Mouse (Mus musculus) kidney, embryonic 16.5 days (tissue): ENCODE results near the gene Gm49711. TPM values are rescaled to one million over a fixed set of nuclear protein-coding genes. Genes with fewer than 3 reads are reported as not detected.
A peak's percentile ranks its signal among the peaks of the same experiment; 100 is the strongest.

Experiments
- ATAC-seq: fragments of 200-750 bp; cut with Nextera tagmentation; 2 replicates; pipeline ENCODE4 v1.8.0; 2017; ENCODE audit warnings: moderate TSS enrichment; ENCODE audit not compliant: low FRiP score, low TSS enrichment
- H3K27ac ChIP-seq: fragments of 300-500 bp; sonication (generic); 2 replicates; pipeline ENCODE4 v1.5.1; 2014; ENCODE audit warnings: low read length
- H3K27me3 ChIP-seq: fragments of 300-500 bp; sonication (generic); 2 replicates; pipeline ENCODE4 v1.6.1; 2014; ENCODE audit warnings: low read length, control low read depth, mixed read lengths; ENCODE audit not compliant: insufficient read depth
- H3K36me3 ChIP-seq: fragments of 300-500 bp; sonication (generic); 2 replicates; pipeline ENCODE4 v1.6.1; 2014; ENCODE audit warnings: low read length, control low read depth, mixed read lengths; ENCODE audit not compliant: insufficient read depth
- H3K4me1 ChIP-seq: fragments of 300-500 bp; sonication (generic); 2 replicates; pipeline ENCODE4 v1.6.1; 2014; ENCODE audit warnings: low read length, control low read depth, mixed read lengths; ENCODE audit not compliant: insufficient read depth
- H3K4me2 ChIP-seq: fragments of 300-500 bp; sonication (generic); replicated peaks from 2 replicates; pipeline ENCODE4 v1.6.1; 2014; ENCODE audit warnings: low read depth, low read length
- H3K4me3 ChIP-seq: fragments of 300-500 bp; sonication (generic); 2 replicates; pipeline ENCODE4 v1.5.1; 2014; ENCODE audit warnings: mild to moderate bottlenecking, low read length
- H3K9ac ChIP-seq: fragments of 300-500 bp; sonication (generic); replicated peaks from 2 replicates; pipeline ENCODE4 v1.6.1; 2014; ENCODE audit warnings: low read length
- H3K9me3 ChIP-seq: fragments of 300-500 bp; sonication (generic); 2 replicates; pipeline ENCODE4 v1.6.1; 2016; ENCODE audit warnings: low read length, control low read depth
- WGBS: fragments of 180-500 bp; shearing (Covaris S2); extraction: QIAGEN DNeasy Blood & Tissue Kit; methylation state at CpG from one replicate; pipeline ENCODE4 v1.1.7; 2014; 5-methylcytosine and 5-hydroxymethylcytosine counted together
- polyA plus RNA-seq: library from polyadenylated mRNA; unstranded; fragments of >200 nt; fragmentation: Nextera tagmentation; extraction: Ambion mirVana; gene quantifications from 2 replicates; pipeline ENCODE4 v1.2.1, GENCODE M21; 2015

Gm49711 gene
- polyA plus RNA-seq, 1 experiment from 2014 or later: 0.15 TPM

DNA sequence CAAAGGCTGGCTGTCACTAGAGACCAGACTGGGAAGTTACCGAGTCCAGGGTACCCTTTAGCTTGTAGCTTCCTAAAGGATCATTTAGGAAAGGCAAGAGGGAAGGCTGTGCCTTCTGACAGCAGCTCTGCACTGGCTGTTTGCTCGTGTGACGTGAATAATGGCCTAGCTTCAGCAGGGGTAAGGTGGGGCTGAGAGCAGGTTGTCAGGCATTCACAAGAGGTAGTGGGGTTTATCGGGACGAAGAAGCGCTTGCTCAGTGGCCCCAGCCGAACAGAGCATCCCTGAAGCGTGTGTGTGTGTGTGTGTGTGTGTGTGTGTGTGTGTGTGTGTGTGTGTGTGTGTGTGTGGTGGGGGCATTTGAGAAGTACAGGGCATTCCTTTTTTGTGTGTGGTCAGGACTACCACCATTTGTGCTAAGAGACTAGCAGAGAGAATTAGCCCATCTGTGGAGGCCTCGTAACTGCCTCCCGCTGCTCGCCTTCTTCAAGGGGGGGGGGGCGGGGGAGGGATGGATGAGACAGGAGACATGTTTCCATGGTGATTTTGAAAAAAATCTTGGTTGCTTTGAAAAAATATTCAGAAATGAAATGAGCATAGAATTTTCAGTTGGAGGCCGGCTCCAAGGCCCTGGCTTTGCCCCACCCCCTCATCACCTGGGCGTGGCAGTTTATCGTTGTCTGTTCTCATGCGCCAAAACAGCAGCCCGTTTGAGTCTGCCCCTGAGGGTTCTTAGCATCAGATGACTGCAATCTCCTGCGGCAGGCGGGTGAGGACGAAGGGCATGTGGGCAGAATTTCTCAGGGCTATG lies 57.7 kb downstream of the Gm49711 start:
- 31% methylated on average over 19 of the region's 20 CpGs for WGBS
- H3K27me3 ChIP-seq: no peaks in the 10 kb centered on the region
- no peak for ATAC-seq
- H3K36me3 ChIP-seq: peaks cover 15% of the 10 kb centered on the region
- no peak overlapping the region for H3K27ac ChIP-seq
- H3K9me3 ChIP-seq: no peaks in the 10 kb centered on the region
- H3K4me1 ChIP-seq: peaks cover 7% of the 10 kb centered on the region; the same call in 1 of the 2 replicates
- H3K9ac ChIP-seq: no peak overlapping the region
- peak overlapping the region; percentile 35 for H3K4me2 ChIP-seq
- H3K4me3 ChIP-seq: no peak overlapping the region

- 74% methylated on average over 9 of the region's 9 CpGs for WGBS
- Histone ChIP-seq H3K4me3 (no peak overlapping the region), H3K9ac (no peak overlapping the region), H3K4me1 (peaks cover 7% of the 10 kb centered on the region; the same call in 1 of the 2 replicates), H3K9me3 (no peaks in the 10 kb centered on the region), H3K36me3 (peaks cover 9% of the 10 kb centered on the region), H3K27me3 (no peaks in the 10 kb centered on the region), H3K27ac (no peak overlapping the region), H3K4me2 (no peak overlapping the region)
- no peak for ATAC-seq
Observed at GRCm38 (mm10) chr16:92117337-92118209, 59.5 kb downstream of the Gm49711 start.

GRCm38 (mm10) chr16:92119013-92119515 lies 60.9 kb downstream of the Gm49711 start:
- Histone ChIP-seq H3K4me3 (no peak overlapping the region), H3K4me2 (no peak overlapping the region), H3K9me3 (no peaks in the 10 kb centered on the region), H3K9ac (no peak overlapping the region), H3K36me3 (no peaks in the 10 kb centered on the region), H3K27me3 (no peaks in the 10 kb centered on the region), H3K27ac (no peak overlapping the region), H3K4me1 (peaks cover 7% of the 10 kb centered on the region; the same call in 1 of the 2 replicates)
- peak; percentile 57; the same call in 1 of the 2 replicates for ATAC-seq
- WGBS: 62% methylated on average over 13 of the region's 13 CpGs

DNA sequence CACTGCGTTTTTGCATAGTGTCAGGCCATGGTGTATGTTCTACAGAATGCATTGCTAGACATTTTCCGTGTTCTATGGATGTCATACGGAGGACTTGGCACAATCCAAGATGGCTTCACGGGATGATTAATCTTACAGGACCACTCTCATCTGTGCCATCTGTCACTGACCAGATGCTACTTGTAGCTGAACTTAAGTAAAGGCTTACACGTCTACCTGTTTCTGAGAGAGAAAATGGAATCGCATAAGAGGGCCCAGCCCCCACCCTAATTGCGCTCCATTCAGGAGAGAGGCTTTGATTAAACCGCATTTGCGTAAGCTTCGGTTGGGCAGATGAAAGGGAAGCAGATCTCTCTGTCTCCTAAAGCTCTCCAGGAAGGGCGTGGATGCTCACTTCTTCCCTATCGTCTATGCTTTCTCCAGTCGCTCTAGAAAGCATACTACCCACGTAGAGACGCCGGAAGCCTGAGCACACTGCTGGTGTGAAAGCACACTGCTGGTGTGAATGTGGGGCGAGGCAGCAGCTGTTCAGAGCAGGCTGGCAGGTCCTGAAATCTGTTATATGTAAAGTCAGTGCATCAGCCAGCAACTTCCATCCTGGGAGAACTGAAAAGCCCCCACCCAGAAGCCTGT lies 62.9 kb downstream of the Gm49711 start:
- 75% methylated on average over 17 of the region's 17 CpGs for WGBS
- H3K27ac ChIP-seq: no peak overlapping the region
- no peak for ATAC-seq
- H3K9me3 ChIP-seq: peaks cover 8% of the 10 kb centered on the region
- no peaks in the 10 kb centered on the region for H3K27me3 ChIP-seq
- H3K4me2 ChIP-seq: no peak overlapping the region
- no peak overlapping the region for H3K4me3 ChIP-seq
- no peaks in the 10 kb centered on the region for H3K36me3 ChIP-seq
- H3K4me1 ChIP-seq: peaks cover 5% of the 10 kb centered on the region; the same call in 1 of the 2 replicates
- H3K9ac ChIP-seq: no peak overlapping the region

DNA sequence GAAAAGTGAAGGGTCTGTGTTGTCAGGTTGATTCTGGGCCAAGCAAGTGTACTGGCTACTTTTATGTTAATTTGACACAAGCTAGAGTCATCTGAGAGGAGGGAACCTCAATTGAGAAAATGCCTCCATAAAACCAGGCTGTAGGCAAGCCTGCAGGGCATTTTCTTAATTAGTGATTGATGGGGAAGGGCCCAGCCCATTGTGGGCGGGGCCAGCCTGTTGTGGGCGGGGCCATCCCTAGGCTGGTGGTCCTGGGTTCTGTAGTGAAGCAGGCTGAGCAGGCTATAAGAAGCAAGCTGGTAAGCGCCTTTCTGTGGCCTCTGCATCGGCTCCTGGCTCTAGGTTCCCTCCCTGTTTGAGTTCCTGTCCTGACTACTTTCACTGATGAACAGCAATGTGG lies 69.1 kb downstream of the Gm49711 start:
- WGBS: 44% methylated on average over 4 of the region's 4 CpGs
- Histone ChIP-seq H3K9ac (no peak overlapping the region), H3K9me3 (peaks cover 8% of the 10 kb centered on the region), H3K36me3 (no peaks in the 10 kb centered on the region), H3K27me3 (no peaks in the 10 kb centered on the region), H3K27ac (no peak overlapping the region), H3K4me1 (no peaks in the 10 kb centered on the region), H3K4me3 (no peak overlapping the region), H3K4me2 (no peak overlapping the region)
- ATAC-seq: no peak

- Histone ChIP-seq H3K4me2 (no peak overlapping the region), H3K36me3 (no peaks in the 10 kb centered on the region), H3K4me3 (no peak overlapping the region), H3K9ac (no peak overlapping the region), H3K27me3 (no peaks in the 10 kb centered on the region), H3K27ac (no peak overlapping the region), H3K4me1 (no peaks in the 10 kb centered on the region), H3K9me3 (peaks cover 8% of the 10 kb centered on the region)
- no peak for ATAC-seq
- WGBS: 82% methylated on average over 5 of the region's 5 CpGs
Observed at GRCm38 (mm10) chr16:92127666-92128065, 69.5 kb downstream of the Gm49711 start.

DNA sequence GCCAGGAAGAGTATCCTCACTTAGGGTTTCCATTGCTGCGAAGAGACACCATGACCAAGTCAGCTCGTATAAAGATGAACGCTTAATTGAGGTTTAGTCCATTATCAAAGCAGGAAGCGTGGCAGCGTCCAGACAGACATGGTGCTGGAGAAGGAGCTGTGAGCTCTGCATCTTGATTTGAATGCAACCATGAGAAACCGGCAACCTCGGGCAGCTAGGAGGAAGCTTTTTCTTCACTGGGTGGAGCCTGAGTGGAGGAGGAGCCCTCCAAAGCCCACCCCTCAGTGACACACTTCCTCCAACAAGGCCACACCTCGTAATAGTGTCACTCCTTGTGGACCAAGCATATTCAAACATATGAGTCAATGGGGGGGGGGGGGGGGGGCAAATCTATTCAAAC lies 71.7 kb downstream of the Gm49711 start:
- Histone ChIP-seq H3K4me3 (no peak overlapping the region), H3K27me3 (no peaks in the 10 kb centered on the region), H3K36me3 (no peaks in the 10 kb centered on the region), H3K4me1 (no peaks in the 10 kb centered on the region), H3K27ac (no peak overlapping the region), H3K9ac (no peak overlapping the region), H3K9me3 (peaks cover under 1% of the 10 kb centered on the region; the same call in 1 of the 2 replicates), H3K4me2 (no peak overlapping the region)
- WGBS: 93% methylated on average over 8 of the region's 8 CpGs
- ATAC-seq: no peak

- Histone ChIP-seq H3K9ac (no peak overlapping the region), H3K9me3 (no peaks in the 10 kb centered on the region), H3K4me3 (no peak overlapping the region), H3K27me3 (no peaks in the 10 kb centered on the region), H3K27ac (no peak overlapping the region), H3K36me3 (no peaks in the 10 kb centered on the region), H3K4me2 (no peak overlapping the region), H3K4me1 (no peaks in the 10 kb centered on the region)
- no peak for ATAC-seq
- WGBS: 87% methylated on average over 4 of the region's 4 CpGs
Observed at GRCm38 (mm10) chr16:92132511-92132910, 74.4 kb downstream of the Gm49711 start.

DNA sequence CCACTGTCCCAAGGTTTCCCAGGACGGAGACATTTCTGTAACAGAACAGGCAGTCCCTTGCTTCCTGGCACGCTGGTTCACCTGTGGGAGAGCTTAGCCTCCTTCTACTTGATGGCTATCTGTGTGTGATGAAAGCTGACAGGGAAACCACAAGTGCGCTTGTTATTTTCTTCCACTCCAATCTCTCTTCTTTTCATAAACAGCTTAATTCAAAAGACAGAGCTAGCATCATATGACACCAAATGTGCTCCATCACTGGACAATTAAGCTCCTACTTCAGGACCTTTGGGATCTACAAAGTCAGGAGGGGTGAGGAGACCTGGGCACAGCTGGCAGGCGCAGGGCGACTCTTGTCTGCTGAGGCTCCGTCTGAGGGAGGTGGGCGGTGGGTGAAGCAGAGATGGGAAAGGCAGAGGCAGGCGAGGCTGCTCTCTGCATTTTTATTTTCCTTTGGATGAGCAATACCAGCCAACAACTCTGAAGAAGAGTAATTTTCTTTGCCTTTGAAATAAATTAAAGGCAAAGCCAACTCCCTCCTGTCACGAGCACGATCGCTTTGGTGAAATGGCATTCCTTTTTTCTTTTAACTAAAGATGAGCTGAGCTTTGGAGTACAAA lies 76.1 kb downstream of the Gm49711 start:
- Histone ChIP-seq H3K27me3 (no peaks in the 10 kb centered on the region), H3K9ac (no peak overlapping the region), H3K4me1 (no peaks in the 10 kb centered on the region; the same call in 1 of the 2 replicates), H3K4me3 (no peak overlapping the region), H3K4me2 (no peak overlapping the region), H3K9me3 (no peaks in the 10 kb centered on the region), H3K27ac (no peak overlapping the region), H3K36me3 (no peaks in the 10 kb centered on the region)
- no peak for ATAC-seq
- WGBS: 75% methylated on average over 11 of the region's 11 CpGs
